Mouse (Mus musculus): Measurements from ENCODE around the gene Sema4c.
"Not testable (repeated sequence)": the region's sequence is repeated elsewhere in the genome, so short reads cannot be mapped to it uniquely, and the experiment has no call there.

Gene Sema4c

DNA sequence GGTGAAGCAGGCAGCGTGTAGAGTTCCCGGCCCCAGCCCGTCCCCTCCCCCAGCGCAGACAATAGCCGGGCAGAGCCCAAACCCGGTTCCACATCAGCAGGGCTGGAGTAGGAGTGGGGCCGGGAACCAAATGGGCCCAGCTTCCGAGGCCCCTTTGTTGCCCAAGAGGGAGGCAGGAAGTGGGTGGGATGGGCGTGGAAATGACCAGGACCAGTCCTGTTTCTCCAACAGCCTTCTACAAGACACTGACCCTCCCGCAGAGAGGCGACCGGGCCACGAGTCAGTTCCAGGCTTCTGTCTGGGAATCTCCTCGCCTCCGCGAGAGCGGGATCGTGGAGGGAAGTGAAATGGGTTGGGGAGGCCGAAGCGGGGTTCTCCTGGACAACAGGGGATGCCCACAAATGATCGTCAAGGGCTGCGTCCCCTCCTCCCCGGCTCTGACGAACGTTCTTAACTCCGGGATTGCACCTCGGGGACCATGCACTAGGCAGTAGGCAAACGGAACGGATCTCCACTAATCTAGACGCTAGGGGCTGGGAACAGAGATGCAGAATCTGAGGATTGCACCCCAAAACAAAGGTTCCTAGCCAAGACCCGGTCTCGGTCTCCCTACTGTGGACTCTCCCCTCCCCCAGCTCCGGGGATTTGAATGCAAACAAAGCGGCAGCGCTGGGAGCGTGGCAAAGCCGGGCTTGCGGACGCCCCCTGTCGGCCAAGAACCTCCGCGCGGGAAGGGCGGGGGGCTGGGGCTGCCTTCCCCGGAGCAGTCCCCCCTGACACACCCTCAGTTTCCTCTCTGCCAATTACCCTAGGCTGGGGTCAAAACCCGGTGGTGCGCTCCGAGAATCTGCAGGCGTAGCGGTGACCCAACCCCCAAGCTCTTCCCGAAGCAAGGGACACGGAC, 1.3 kb downstream of the Sema4c start:
- DNase-seq (ENCODE audit: low read depth, low spot score): peak; percentile 83

DNA sequence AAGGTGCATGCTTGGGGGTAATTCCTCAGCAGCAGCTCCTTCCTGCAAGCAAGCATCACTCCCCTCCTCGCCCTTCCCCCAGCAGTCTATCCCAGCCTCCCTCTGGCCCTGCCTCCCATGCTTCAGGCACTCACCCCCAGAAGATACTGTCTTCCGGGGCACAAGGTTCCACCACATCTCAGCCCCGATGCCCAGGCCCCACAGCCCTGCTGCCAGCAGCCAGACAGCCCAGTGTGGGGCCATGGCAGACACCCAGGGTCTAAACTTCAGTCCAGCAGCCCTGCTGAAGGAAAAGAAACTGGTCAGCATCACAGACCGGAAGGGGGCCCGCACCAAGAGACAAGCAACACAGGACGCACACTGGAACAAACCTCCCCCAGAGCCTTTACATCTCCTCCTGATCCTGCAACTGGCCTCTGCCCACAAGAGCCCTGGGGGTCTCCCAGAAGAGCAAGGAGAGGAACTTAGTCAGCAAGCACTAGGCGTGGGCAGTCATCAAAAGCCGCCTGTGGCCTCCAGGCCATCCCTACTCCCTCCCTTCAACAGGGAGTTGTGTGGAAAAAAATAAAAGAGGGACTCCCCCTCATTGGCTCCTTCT, 2.3 kb downstream of the Sema4c start:
- DNase-seq (ENCODE audit: low read depth, low spot score): no peak

DNA sequence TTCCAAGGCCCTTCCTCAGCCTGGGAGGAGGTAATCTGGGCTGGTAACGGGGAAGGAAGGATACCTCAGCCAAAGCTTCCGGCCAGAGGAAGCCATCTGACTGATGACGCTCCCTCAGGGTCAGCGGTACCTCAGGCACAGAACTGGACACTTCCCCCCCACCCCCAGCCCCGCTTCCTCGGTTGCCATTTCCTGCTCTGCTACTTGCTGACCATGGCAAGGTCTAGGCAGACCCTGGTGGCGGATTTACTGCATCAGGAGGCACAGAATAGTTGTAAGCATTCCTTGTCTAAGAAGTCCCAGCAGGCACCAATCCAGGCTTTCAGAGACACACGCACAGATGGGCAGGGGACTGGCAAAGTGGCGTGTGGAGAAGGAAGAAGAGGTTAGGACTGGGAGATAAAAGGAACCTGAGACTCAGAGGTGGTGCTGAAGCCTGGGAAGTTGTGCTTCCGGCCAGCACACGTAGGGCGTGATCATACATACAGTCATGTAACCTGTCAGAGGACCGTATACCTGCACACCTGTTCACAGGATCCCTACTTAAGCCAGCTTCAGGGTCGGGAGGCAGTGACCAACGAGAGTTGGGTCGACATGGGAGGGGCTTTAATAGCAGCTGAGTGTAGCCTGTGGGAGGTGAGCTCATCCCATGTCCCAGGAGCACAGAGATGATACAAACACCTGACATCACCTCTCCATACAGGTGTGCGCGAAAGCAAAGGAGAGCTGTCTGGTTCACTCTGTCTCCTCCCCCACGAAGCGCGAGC, 3.3 kb downstream of the Sema4c start:
- DNase-seq (ENCODE audit: low read depth, low spot score): no peak

DNA sequence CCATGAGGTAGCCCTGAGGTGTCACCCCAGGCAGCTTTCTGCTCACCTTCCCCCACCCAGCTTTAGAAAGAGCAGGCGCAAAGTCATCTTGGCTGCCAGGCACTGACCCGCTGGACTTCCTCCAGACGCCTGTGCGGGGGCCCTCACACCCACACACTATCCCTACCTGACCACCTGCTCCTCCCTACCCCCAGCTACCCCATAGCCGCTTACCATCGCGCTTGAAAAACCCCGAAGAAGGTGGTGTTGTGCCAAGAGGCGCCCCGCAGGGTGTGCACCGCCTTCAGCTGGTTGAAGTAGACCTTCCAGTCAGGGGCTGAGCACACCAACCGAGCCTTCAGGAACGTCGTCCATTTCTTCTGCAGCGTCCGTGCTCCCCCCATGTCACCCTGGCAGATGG, 5.6 kb downstream of the Sema4c start:
- no peak for DNase-seq (ENCODE audit: low read depth, low spot score)

DNA sequence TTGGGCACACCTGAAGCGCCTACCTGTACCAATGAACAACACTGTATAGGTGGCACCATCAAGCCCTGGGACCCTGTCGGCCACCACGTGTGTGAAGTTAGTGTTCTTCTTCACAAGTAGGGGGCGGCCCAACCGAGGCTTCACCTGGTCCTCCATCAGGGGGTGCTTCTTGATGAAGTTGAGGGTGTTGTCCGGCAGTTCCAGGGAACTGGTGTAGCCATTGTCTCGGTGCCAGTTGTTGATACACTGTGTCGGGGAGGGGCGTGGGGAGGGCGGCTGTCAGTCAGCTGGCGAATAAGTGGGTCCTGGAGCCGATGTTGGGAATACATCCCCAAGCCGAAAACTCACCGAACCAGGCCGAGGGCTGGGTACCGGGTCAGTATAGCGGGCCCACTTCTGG, 6.2 kb downstream of the Sema4c start:
- DNase-seq (ENCODE audit: low read depth, low spot score): no peak

DNA sequence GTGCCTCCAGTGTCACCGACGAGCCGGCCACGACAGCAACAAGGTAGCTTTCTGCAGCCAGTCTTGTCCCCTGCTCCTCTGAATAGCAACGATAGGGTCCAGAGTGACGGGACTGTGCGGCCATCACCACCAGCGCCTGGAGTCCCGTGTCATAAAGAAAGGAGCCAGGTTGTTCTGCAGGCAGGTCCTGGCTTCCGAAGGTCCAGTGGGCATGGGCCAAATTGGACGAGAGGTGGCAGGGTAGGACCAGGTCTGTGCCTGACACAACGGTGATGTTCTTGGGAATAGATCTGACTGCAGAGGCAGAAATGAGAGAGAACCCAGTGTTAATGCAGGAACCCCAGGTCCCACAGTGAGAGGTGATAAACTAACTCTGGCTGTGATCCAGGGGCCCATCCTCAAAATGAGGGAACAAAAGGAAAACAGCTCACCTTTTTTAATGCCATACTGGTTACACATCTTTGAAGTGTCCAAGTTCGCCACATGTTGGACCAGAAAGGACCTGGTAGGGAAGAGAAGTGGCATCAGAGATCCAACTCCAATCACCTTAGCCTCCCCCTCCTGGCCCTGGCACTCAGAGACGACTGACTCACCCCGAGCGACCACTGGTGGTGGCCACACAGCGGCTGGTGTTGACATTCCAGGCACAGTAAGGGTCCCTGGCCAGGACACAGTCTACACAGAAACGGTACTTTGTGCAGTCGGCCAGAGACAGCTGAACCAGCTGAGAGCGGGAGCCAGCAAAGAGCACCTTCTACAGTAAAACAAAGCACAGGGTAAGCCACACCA, 7.9 kb downstream of the Sema4c start:
- DNase-seq (ENCODE audit: low read depth, low spot score): no peak

DNA sequence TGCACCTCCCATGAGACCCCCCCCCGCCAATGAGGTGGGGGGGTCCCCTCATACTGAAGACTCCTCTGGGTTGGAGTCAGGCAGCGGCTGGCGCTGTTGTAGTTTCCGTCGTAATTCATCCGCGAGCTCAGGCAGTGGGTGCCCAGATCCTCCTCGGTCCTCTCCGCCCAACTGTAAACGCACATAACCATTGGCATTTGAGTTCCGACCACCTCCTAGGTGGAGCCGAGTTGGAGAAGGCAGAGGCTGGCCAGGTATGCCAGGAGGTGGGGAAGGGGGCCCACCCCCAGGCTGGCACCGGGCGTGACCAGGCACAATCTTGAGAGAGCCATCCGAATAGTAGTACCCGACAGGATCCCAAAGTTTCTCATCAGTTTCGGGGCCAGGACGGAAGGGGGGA, 8.7 kb downstream of the Sema4c start:
- no peak for DNase-seq (ENCODE audit: low read depth, low spot score)

DNA sequence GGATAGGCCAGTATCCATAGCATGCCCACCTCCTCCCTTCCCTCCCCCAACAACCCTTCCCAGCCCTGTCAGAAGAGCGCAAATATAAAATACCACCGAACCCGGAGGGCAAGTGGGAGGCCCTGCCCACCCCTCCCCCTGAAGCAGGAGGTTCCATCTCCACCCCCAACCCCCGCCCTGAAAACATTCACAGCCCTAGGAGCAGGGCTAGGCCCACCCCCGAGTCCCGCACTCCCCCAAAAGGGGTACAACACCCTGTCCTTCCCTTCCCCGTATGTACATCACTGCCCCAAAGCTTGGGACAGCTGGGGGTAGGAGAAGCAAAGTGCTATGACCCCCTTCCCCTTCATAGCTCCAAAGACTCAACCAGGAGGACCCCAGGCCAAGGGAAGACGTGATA, 9.4 kb downstream of the Sema4c start:
- DNase-seq (ENCODE audit: low read depth, low spot score): no peak

DNA sequence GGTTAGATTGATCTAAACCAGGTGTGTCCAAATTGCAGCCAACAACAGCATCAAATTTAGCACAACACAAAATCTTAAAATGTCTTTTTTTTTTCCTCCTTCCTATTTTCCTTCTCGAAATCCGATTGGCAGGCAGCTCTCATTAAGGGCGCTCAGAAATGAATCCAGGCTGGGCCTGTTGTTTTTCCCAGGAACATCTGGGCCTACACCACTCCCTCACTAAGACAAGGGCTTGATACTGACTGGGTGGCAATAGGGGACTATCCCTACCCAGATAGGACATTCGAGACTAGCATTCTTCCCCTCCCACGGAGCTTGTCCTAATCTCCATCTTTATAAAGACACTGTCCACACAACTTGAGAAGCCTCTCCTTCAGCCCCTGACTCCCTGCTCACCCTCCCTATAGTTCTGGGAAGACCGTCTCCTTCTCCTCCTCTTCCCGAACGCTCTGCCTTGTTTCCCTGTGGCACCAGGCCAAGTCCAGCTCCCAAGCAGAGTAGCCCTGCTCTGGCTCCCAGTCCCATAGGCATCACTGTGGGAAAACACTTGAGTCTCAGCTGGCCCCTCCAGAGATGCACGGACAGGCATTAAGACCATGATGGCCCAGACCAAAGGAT, 10.1 kb downstream of the Sema4c start:
- no peak for DNase-seq (ENCODE audit: low read depth, low spot score)

DNA sequence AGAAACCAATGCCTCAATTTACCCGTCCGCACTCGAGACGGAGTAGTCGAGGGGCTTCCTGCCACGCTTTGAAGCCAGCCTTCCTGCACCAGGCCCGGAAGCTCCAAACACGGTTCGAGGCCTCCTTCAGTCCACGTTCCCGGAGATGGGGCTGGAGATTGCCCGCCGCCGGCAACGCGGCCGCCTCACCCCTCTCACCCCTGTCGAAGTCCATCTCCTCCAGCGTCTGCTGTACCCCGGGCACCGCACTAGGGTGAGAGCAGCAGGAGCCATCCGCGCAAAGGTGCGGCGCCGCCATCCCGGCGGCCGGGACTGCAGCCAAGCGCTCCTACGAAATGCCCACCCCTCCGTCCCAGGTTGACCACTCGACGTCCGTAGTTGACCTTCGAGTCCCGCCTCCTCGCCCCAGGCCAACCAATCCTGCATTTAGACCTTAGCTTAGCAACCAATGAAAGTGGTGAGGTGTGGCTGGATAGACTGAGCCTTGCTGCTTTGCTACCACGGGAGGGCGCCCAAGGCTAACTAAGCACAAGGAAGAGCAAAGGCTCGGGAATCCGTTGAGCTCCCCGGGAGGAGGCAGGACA, 11.2 kb downstream of the Sema4c start, which contains the start of gene Ankrd39:
TSS of gene Ankrd39 (minus strand) at position 558 of the 584 bp plus-strand sequence.
- peak; percentile 96 for DNase-seq (ENCODE audit: low read depth, low spot score)

DNA sequence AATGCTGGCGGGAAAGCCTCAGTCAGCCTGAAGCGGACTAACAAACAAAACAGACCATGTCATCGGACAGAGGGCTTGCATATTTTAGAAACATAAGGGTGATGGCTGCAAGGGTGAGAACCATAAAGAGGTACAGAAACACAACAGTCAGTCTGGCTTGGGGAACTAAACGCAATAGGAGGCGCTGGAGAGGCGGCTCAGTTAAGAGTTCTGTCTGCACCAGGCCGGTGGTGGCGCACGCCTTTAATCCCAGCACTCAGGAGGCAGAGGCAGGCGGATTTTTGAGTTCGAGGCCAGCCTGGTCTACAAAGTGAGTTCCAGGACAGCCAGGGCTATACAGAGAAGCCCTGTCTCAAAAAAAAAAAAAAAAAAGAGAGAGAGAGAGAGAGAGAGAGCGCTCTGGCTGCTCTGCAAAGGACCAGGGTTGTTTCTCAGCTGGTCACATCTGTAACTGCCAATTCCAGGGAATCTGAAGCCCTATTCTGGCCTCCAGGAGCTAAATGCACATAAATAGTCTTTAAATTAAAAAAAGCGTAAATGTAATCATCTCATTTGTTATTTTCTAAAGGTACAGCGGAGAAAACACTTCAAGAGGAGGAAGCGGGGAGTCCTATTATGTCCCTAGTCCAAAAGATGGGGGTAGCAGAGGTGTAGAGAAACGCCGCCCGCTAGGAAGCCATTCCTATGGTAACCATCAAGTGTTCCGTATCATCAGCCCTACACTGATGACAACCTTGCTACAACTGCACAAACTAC, 12.1 kb downstream of the Sema4c start:
- DNase-seq (ENCODE audit: low read depth, low spot score): no peak

DNA sequence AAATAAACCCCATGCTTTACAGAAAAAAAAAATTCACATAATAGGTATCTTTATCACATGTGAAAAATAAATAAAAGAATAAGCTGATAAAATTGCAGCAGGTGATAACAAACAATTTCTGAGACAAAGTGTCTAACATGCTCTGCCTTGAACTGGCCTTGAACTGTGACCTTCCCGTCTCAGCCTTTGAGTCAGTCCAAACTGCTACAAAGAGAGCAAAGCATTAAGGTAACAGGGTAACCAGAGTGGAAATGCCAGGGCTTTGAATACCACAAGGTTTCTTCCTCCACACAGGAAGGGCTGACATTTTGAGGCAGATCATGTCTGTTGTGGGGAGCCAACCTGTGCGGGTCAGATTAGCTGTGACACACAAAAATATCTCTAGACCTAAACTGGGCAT, 12.8 kb downstream of the Sema4c start:
- DNase-seq (ENCODE audit: low read depth, low spot score): no peak

DNA sequence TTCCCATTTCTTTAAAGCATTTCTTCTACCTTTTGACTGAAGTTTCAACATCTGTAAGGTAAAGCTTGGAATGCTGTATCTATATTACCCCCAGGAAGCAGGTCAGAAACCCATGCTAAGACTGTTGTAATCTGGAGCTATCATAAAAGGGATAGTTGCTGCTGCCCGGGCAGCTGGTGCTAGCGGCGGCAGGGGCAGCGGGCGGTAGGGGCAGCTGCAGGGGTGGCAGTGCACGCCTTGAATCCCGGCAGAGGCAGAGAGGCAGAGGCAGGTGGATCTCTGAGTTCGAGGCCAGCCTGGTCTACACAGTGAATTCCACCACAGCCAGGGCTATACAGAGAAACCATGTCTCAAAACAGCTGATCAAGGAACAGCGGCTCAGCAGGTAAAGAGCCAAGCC, 15.2 kb downstream of the Sema4c start:
- DNase-seq (ENCODE audit: low read depth, low spot score): no peak

DNA sequence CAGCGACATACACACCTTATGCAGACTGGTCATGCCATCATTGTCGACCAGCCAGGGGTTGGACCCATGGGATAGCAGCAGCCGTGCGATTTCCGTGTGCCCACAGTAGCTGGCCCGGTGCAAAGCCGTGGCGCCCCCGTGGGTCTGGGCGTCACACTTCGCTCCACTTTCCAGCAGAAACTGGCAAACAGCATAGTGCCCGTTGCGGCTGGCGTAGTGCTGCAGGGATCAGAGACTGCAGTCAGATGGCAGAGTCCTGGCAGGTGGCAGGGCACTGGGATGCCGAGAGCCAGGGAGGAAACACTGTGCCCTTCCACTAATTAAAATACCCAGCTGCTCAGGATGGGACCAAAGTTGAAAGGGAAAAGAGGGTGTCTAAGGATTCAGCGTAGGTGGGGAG, 16.3 kb downstream of the Sema4c start:
- no peak for DNase-seq (ENCODE audit: low read depth, low spot score)

DNA sequence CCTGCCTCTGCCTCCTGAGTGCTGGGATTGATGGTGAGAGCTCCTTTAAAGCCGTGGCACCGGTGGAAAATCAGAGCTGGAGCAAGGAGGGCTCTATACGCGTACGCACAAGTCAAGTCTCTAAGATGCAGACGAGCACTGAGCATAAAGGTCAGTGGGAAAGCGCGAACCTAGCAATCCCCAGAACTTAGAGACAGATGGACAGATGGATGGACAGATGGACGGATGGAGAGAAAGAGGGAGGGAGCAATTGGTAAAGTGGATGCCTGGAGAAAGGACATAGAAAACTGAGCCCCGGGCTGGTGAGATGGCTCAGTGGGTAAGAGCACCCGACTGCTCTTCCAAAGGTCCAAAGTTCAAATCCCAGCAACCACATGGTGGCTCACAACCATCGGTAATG, 17.3 kb downstream of the Sema4c start:
- no peak for DNase-seq (ENCODE audit: low read depth, low spot score)

DNA sequence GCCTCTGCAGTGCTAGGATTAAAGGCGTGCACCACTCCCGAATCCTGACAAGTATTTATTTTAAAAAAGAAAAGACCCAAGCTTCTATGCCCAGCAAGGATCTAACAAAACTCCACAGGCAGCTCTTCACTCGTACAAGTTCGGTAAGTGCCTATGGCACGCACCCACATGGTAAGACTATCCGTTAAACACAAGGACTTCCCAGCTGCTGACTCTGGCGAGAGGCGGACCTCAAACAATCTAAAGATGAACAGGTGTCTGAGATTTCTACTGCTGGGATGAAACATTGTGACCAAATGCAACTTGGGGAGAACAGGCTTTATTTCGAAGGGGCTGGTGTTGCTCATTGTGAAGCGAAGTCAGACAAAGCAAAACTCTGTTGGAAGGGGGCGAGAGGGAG, 18.0 kb downstream of the Sema4c start:
- no peak for DNase-seq (ENCODE audit: low read depth, low spot score)

DNA sequence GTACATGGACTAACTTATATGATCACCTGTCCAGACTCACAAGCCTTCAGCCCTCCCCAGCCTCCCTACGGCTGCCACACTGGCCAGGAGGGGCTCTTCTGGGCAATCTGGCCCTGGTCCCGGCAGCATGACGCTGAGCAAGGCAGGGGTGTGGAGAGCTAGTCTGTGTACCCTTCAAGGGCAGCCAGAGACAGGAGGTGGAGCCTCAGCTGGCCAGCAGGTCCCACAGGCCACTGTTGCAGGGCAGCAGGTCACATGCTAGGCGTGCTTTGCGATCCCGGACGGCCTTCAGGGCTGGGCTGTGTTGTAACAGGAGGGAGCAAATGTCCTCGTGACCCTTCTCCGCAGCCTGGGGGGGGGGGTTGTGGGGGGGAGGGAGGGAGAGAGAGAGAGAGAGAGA, 19.0 kb downstream of the Sema4c start, which contains the start of gene Gm42417:
TSS of gene Gm42417 (minus strand) at position 244 of the 400 bp plus-strand sequence.
- no peak for DNase-seq (ENCODE audit: low read depth, low spot score)

DNA sequence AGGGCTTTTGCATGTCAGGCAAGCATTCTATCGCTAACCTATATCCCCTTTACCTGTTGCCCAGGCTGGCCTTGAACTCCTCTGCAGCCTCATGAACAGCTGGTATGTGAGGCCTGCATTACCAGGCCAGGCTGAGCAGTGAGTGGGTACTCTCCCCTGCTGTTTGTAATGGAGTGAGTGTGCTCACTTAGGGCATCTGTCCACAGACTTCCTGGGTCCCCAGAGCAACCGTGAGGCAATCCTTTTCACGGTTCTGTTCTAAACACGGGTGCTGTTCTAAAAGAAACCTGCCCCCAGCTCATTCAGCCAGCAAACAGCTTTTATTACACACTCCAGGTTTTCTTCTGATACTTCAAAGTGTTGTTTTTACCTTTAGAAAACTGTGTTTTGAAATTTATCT, 19.4 kb downstream of the Sema4c start:
- no peak for DNase-seq (ENCODE audit: low read depth, low spot score)

DNA sequence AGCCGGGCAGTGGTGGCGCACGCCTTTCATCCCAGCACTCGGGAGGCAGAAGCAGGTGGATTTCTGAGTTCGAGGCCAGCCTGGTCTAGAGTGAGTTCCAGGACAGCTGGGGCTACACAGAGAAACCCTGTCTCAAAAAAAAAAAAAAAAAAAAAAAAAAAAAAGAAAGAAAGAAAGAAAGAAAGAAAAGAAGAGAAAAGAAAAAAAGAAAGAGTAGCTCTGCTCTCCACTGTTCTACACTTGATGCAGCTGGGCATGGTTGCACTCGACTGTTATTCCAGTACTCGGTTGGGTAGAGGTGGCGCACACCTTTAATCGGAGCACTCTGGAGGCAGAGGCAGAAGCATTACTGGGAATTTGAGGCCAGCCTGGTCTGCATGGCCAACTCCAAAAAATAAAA, 21.4 kb downstream of the Sema4c start, which contains the start of gene Ankrd23:
TSS of gene Ankrd23 (minus strand) at position 101 of the 400 bp plus-strand sequence.
- DNase-seq (ENCODE audit: low read depth, low spot score): not testable (repeated sequence)

DNA sequence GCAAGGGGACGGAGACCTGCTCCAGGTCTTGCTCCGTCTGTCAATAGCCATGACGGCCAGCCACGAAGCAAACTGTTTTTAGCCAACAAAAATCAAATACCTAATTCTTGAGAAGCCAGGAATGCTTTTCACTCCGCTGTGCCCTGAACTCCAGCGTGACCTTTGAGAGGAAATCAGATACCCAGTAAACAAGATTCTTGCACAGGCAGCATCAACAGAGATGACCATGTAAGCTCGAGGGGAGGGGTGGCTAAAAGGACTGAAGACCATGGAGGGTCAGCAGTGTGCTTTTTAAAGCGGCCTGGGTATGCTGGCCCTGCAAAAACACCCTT, 21.8 kb downstream of the Sema4c start:
- DNase-seq (ENCODE audit: low read depth, low spot score): no peak

All from brain, embryonic 18.5 days (tissue).